Mouse (Mus musculus): ENCODE measurements around the gene Adnp.

- TF ChIP-seq POLR2A (IDR thresholded peaks at IDR 0.05; ENCODE audit: borderline replicate concordance, extremely low read depth, insufficient read depth, insufficient read length, poor library complexity, severe bottlenecking) (0 out of 2 replicates have a peak, but pooled peaks have one; percentile 23), CTCF (IDR thresholded peaks at IDR 0.05; ENCODE audit: borderline replicate concordance, extremely low read depth, insufficient read depth, insufficient read length) (no peak)
Observed at GRCm38 (mm10) chr2:168205681-168206631, 956 bp downstream of the Adnp start.
